Mouse (Mus musculus) stomach, embryonic 14.5 days (tissue): Measurements from ENCODE around the gene BC028528. TPM values are rescaled to one million over a fixed set of nuclear protein-coding genes. Genes with fewer than 3 reads are reported as not detected.

Experiments
- ATAC-seq: fragments of 200-750 bp; cut with Nextera tagmentation; 2 replicates; pipeline ENCODE4 v1.8.0; 2017; ENCODE audit warnings: low read depth, moderate TSS enrichment; ENCODE audit not compliant: insufficient number of reproducible peaks, insufficient read depth, low FRiP score
- H3K27ac ChIP-seq: fragments of 300-500 bp; sonication (generic); 2 replicates; pipeline ENCODE4 v1.5.1; 2014; ENCODE audit warnings: mild to moderate bottlenecking, low read length, moderate library complexity, mixed read lengths
- H3K27me3 ChIP-seq: fragments of 300-500 bp; sonication (generic); 2 replicates; pipeline ENCODE4 v1.6.1; 2014; ENCODE audit warnings: low read length, control low read depth, mixed read lengths; ENCODE audit not compliant: control insufficient read depth, insufficient read depth
- H3K36me3 ChIP-seq: fragments of 300-500 bp; sonication (generic); 2 replicates; pipeline ENCODE4 v1.6.1; 2014; ENCODE audit warnings: mild to moderate bottlenecking, control low read depth, low read length, moderate library complexity, mixed read lengths; ENCODE audit not compliant: control insufficient read depth, insufficient read depth
- H3K4me1 ChIP-seq: fragments of 300-500 bp; sonication (generic); 2 replicates; pipeline ENCODE4 v1.6.1; 2014; ENCODE audit warnings: low read length, control low read depth, mixed read lengths; ENCODE audit not compliant: control insufficient read depth, insufficient read depth
- H3K4me2 ChIP-seq: fragments of 300-500 bp; sonication (generic); replicated peaks from 2 replicates; pipeline ENCODE4 v1.6.1; 2014; ENCODE audit warnings: low read depth, low read length, control low read depth
- H3K4me3 ChIP-seq: fragments of 300-500 bp; sonication (generic); 2 replicates; pipeline ENCODE4 v1.5.1; 2014; ENCODE audit warnings: low read depth, low read length, control low read depth
- H3K9ac ChIP-seq: fragments of 300-500 bp; sonication (generic); replicated peaks from 2 replicates; pipeline ENCODE4 v1.6.1; 2014; ENCODE audit warnings: low read depth, mild to moderate bottlenecking, control low read depth, low read length, moderate library complexity, mixed read lengths
- H3K9me3 ChIP-seq: fragments of 300-500 bp; sonication (generic); 2 replicates; pipeline ENCODE4 v1.6.1; 2016; ENCODE audit warnings: low read depth, low read length, control low read depth; ENCODE audit not compliant: control insufficient read depth
- WGBS: fragments of 180-500 bp; shearing (Covaris S2); extraction: QIAGEN DNeasy Blood & Tissue Kit; methylation state at CpG from one replicate; pipeline ENCODE4 v1.1.7; 2014; 5-methylcytosine and 5-hydroxymethylcytosine counted together
- polyA plus RNA-seq: library from polyadenylated mRNA; unstranded; fragments of >200 nt; fragmentation: Nextera tagmentation; extraction: Ambion mirVana; gene quantifications from 2 replicates; pipeline ENCODE4 v1.2.1, GENCODE M21; 2014

BC028528 gene
- polyA plus RNA-seq, 1 experiment from 2014 or later = 28.0 TPM

GRCm38 (mm10) chr3:95872048-95872447 lies 19.8 kb downstream of the BC028528 start:
- H3K4me3 ChIP-seq = peak overlapping the region; percentile 74
- peaks cover 15% of the 10 kb centered on the region; the same call in 1 of the 2 replicates for H3K36me3 ChIP-seq
- no peak for ATAC-seq
- H3K9me3 ChIP-seq = no peaks in the 10 kb centered on the region
- H3K27ac ChIP-seq = 0 out of 2 replicates have a peak overlapping the region, but pooled peaks have one; percentile 27
- peak overlapping the region; percentile 81 for H3K9ac ChIP-seq
- 72% methylated on average over 7 of the region's 7 CpGs for WGBS
- no peaks in the 10 kb centered on the region for H3K27me3 ChIP-seq
- H3K4me1 ChIP-seq = peaks cover 13% of the 10 kb centered on the region
- peak overlapping the region; percentile 71 for H3K4me2 ChIP-seq

- H3K36me3 ChIP-seq = peaks cover 16% of the 10 kb centered on the region; the same call in 1 of the 2 replicates
- no peaks in the 10 kb centered on the region for H3K27me3 ChIP-seq
- WGBS = under 1% methylated on average over 33 of the region's 33 CpGs
- peak within 1 kb of the TSS; percentile 74 for H3K27ac ChIP-seq
- H3K9ac ChIP-seq = peak within 1 kb of the TSS; percentile 81
- no peaks in the 10 kb centered on the region for H3K9me3 ChIP-seq
- ATAC-seq = peak; percentile 92
- peak within 1 kb of the TSS; percentile 74 for H3K4me3 ChIP-seq
- H3K4me2 ChIP-seq = peak within 1 kb of the TSS; percentile 71
- peaks cover 13% of the 10 kb centered on the region for H3K4me1 ChIP-seq
Measured at GRCm38 (mm10) chr3:95871392-95871867, 20.4 kb downstream of the BC028528 start, which contains the start of gene Mrps21. Gene Mrps21, minus strand, starts transcription at chr3:95871519.

DNA sequence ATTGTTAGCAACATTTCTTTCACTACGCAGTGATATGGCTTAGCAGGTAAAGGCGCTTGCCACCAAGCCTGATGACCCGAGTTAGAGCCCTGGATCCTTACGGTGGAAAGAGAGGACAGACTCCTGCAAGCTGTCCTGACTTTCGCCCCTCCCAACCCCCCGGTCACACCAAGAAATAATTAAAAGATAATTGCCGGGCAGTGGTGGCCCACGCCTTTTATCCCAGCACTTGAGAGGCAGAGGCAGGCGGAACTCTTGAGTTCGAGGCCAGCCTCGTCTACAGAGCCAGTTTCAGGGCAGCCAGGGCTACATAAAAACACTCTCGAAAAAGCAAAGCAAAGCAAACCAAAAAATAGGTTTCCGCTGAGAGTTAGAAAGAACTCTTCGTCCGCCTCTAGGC lies 20.8 kb downstream of the BC028528 start:
- no peaks in the 10 kb centered on the region for H3K27me3 ChIP-seq
- H3K4me2 ChIP-seq = peak overlapping the region; percentile 71
- H3K36me3 ChIP-seq = peaks cover 16% of the 10 kb centered on the region; the same call in 1 of the 2 replicates
- peak overlapping the region; percentile 81 for H3K9ac ChIP-seq
- 6% methylated on average over 15 of the region's 15 CpGs for WGBS
- no peaks in the 10 kb centered on the region for H3K9me3 ChIP-seq
- H3K4me1 ChIP-seq = peaks cover 13% of the 10 kb centered on the region
- peak overlapping the region; percentile 74 for H3K4me3 ChIP-seq
- peak overlapping the region; percentile 74 for H3K27ac ChIP-seq
- no peak for ATAC-seq

- no peak overlapping the region for H3K9ac ChIP-seq
Measured at GRCm38 (mm10) chr3:95867408-95867807, 24.4 kb downstream of the BC028528 start.

GRCm38 (mm10) chr3:95866071-95866470 lies 25.7 kb downstream of the BC028528 start:
- Histone ChIP-seq H3K27ac (no peak overlapping the region), H3K4me3 (no peak overlapping the region), H3K36me3 (peaks cover 33% of the 10 kb centered on the region), H3K4me1 (peaks cover 6% of the 10 kb centered on the region; the same call in 1 of the 2 replicates), H3K27me3 (no peaks in the 10 kb centered on the region), H3K9me3 (no peaks in the 10 kb centered on the region), H3K9ac (no peak overlapping the region), H3K4me2 (no peak overlapping the region)
- ATAC-seq = no peak
- WGBS = 88% methylated on average over 5 of the region's 5 CpGs

More at GRCm38 (mm10) chr3:95867408-95867807, 24.4 kb downstream of the BC028528 start:
- H3K4me1 ChIP-seq = peaks cover 11% of the 10 kb centered on the region
- H3K27ac ChIP-seq = no peak overlapping the region
- no peak overlapping the region for H3K4me2 ChIP-seq
- H3K27me3 ChIP-seq = no peaks in the 10 kb centered on the region
- no peaks in the 10 kb centered on the region for H3K9me3 ChIP-seq
- ATAC-seq = no peak
- no peak overlapping the region for H3K4me3 ChIP-seq
- peaks cover 33% of the 10 kb centered on the region for H3K36me3 ChIP-seq
- WGBS = 92% methylated on average over 2 of the region's 2 CpGs

- no peaks in the 10 kb centered on the region for H3K9me3 ChIP-seq
- H3K9ac ChIP-seq = no peak overlapping the region
- ATAC-seq = no peak
- peaks cover 33% of the 10 kb centered on the region for H3K36me3 ChIP-seq
- no peak overlapping the region for H3K4me3 ChIP-seq
- 91% methylated on average over 20 of the region's 20 CpGs for WGBS
- H3K4me2 ChIP-seq = no peak overlapping the region
- peaks cover 4% of the 10 kb centered on the region; the same call in 1 of the 2 replicates for H3K4me1 ChIP-seq
- no peaks in the 10 kb centered on the region for H3K27me3 ChIP-seq
- H3K27ac ChIP-seq = no peak overlapping the region
Measured at GRCm38 (mm10) chr3:95865571-95865970, 26.2 kb downstream of the BC028528 start.

DNA sequence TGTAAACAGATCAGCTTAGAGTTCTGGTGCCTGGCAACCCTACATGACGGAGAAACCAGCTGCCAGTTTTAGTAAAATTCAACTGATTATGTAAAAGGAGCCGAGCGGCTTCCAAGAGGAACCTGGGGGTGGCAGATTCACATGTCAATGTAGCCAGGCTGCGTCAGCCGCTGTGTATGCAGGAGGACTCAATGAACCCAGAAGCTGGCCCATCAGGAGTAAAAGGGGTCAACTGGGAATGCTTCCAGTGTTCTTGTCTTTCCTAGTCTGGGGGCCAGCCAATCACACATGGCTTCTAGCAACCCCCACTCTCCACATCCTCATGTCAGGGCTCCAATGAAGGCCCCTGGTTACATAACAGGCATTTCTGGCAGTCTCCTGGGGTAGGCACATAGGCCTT lies 26.8 kb downstream of the BC028528 start:
- no peaks in the 10 kb centered on the region for H3K9me3 ChIP-seq
- no peak overlapping the region for H3K27ac ChIP-seq
- H3K4me3 ChIP-seq = no peak overlapping the region
- 75% methylated on average over 5 of the region's 5 CpGs for WGBS
- H3K27me3 ChIP-seq = no peaks in the 10 kb centered on the region
- H3K4me1 ChIP-seq = no peaks in the 10 kb centered on the region
- H3K9ac ChIP-seq = no peak overlapping the region
- peaks cover 33% of the 10 kb centered on the region for H3K36me3 ChIP-seq
- no peak for ATAC-seq
- H3K4me2 ChIP-seq = no peak overlapping the region

DNA sequence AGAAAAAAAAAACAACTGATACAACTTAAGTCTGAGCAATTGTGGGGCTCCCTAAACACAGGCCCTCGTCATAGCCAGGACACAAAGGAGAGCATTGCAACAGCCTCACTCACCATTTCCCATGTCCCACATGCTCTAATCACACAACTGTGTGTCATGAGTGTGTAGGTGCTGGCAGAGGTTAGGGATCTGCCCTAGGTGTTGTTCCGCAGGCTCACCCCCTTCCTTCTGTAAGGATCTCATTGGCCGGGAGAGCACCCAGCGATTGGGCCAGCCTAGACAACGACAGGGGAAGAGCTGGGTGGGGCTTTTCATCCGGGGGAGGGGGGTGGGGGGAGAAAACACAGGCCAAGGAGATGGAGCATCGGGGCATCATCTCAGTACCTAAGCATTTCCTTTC lies 28.2 kb downstream of the BC028528 start:
- Histone ChIP-seq H3K4me1 (no peaks in the 10 kb centered on the region), H3K27me3 (no peaks in the 10 kb centered on the region), H3K9me3 (no peaks in the 10 kb centered on the region), H3K9ac (no peak overlapping the region), H3K27ac (no peak overlapping the region), H3K4me2 (no peak overlapping the region), H3K4me3 (no peak overlapping the region), H3K36me3 (peaks cover 27% of the 10 kb centered on the region)
- 71% methylated on average over 7 of the region's 7 CpGs for WGBS
- no peak for ATAC-seq

GRCm38 (mm10) chr3:95861796-95862195 lies 30.0 kb downstream of the BC028528 start:
- WGBS = 40% methylated on average over 2 of the region's 2 CpGs

More at GRCm38 (mm10) chr3:95861796-95862195, 30.0 kb downstream of the BC028528 start:
- no peak overlapping the region for H3K27ac ChIP-seq
- ATAC-seq = peak; percentile 67; the same call in 1 of the 2 replicates
- H3K4me3 ChIP-seq = no peak overlapping the region
- no peak overlapping the region for H3K9ac ChIP-seq
- H3K4me1 ChIP-seq = no peaks in the 10 kb centered on the region
- H3K27me3 ChIP-seq = no peaks in the 10 kb centered on the region
- peaks cover 17% of the 10 kb centered on the region for H3K36me3 ChIP-seq
- H3K9me3 ChIP-seq = no peaks in the 10 kb centered on the region
- no peak overlapping the region for H3K4me2 ChIP-seq
